Mouse (Mus musculus) adrenal gland, adult 10 weeks (tissue): ENCODE results near the gene Dcun1d4. TPM values are rescaled to one million over a fixed set of nuclear protein-coding genes. Genes with fewer than 3 reads are reported as not detected.

Experiments used
- polyA plus RNA-seq: library from polyadenylated mRNA; stranded (reverse); fragments of 350-450 nt; fragmentation: Illumina TruSeq; extraction: RNeasy Lipid Tissue Mini Kit (QIAGEN cat#74804); gene quantifications from one replicate; pipeline ENCODE4 v1.2.3, GENCODE M21; 2014; ENCODE audit warnings: low read depth, low replicate concordance

Dcun1d4 gene
- polyA plus RNA-seq: 85.7 TPM

DNA sequence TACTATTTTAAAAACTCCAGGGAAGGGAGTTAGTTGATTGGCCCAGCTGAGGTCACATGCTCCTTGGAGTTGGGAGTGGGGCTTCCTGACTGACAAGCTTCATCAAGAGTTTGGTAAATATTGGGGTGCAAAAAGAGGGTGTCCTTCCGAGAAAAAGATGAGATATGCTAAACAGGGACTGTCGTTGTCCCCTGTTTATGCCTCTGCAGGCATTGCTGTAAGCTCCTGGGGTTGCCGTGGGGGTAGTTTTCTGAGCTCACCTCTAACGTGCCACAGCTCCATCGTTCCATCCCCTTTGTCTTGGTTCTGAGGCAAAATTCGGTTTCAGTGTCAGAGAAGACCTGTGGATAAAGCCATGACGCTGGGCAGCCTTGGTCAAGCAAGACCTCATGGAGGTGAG, at the start of gene Dcun1d4:
TSS of gene Dcun1d4 (plus strand) at position 301 of the 400 bp plus-strand sequence.

Other genes starting within 250 kb of the Dcun1d4 start
- 60.6 TPM for gene Fryl, start 224.4 kb upstream of the Dcun1d4 start, polyA plus RNA-seq
- gene Ociad1, start 188.2 kb upstream of the Dcun1d4 start, polyA plus RNA-seq: 775 TPM
- gene Ociad2, start 140.0 kb upstream of the Dcun1d4 start, polyA plus RNA-seq: 39.1 TPM
- gene Cwh43, start 74.9 kb upstream of the Dcun1d4 start, polyA plus RNA-seq: not detected
- not detected for gene Lrrc66, start 151.5 kb downstream of the Dcun1d4 start, polyA plus RNA-seq
- 42.4 TPM for gene Sgcb, start 166.8 kb downstream of the Dcun1d4 start, polyA plus RNA-seq
- gene Spata18, start 170.4 kb downstream of the Dcun1d4 start, polyA plus RNA-seq: not detected